Mouse (Mus musculus) intestine, embryonic 16.5 days (tissue): ENCODE measurements around the gene Nipal3. TPM values are rescaled to one million over a fixed set of nuclear protein-coding genes. Genes with fewer than 3 reads are reported as not detected.

ENCODE experiments used
- ATAC-seq: fragments of 200-750 bp; cut with Nextera tagmentation; 2 replicates; pipeline ENCODE4 v1.8.0; 2017; ENCODE audit warnings: moderate TSS enrichment, moderate library complexity
- H3K27ac ChIP-seq: fragments of 300-500 bp; sonication (generic); 2 replicates; pipeline ENCODE4 v1.5.1; 2014; ENCODE audit warnings: mild to moderate bottlenecking, low read length
- H3K27me3 ChIP-seq: fragments of 300-500 bp; sonication (generic); replicated peaks from 2 replicates; pipeline ENCODE4 v1.6.1; 2014; ENCODE audit warnings: low read length, control low read depth, mixed read lengths; ENCODE audit not compliant: control insufficient read depth, insufficient read depth
- H3K36me3 ChIP-seq: fragments of 300-500 bp; sonication (generic); 2 replicates; pipeline ENCODE4 v1.6.1; 2014; ENCODE audit warnings: low read length, control low read depth; ENCODE audit not compliant: control insufficient read depth, insufficient read depth
- H3K4me1 ChIP-seq: fragments of 300-500 bp; sonication (generic); 2 replicates; pipeline ENCODE4 v1.6.1; 2014; ENCODE audit warnings: low read length, control low read depth, mixed read lengths; ENCODE audit not compliant: control insufficient read depth, insufficient read depth
- H3K4me2 ChIP-seq: fragments of 300-500 bp; sonication (generic); 2 replicates; pipeline ENCODE4 v1.6.1; 2014; ENCODE audit warnings: low read depth, low read length, control low read depth
- H3K4me3 ChIP-seq: fragments of 300-500 bp; sonication (generic); 2 replicates; pipeline ENCODE4 v1.5.1; 2014; ENCODE audit warnings: mild to moderate bottlenecking, low read length
- H3K9ac ChIP-seq: fragments of 300-500 bp; sonication (generic); 2 replicates; pipeline ENCODE4 v1.6.1; 2014; ENCODE audit warnings: low read depth, low read length
- H3K9me3 ChIP-seq: fragments of 300-500 bp; sonication (generic); 2 replicates; pipeline ENCODE4 v1.6.1; 2016; ENCODE audit warnings: low read length, control low read depth; ENCODE audit not compliant: control insufficient read depth
- WGBS: fragments of 180-500 bp; shearing (Covaris S2); extraction: QIAGEN DNeasy Blood & Tissue Kit; methylation state at CpG from one replicate; pipeline ENCODE4 v1.1.7; 2014; 5-methylcytosine and 5-hydroxymethylcytosine counted together
- polyA plus RNA-seq: library from polyadenylated mRNA; unstranded; fragments of >200 nt; fragmentation: Nextera tagmentation; extraction: Ambion mirVana; gene quantifications from 2 replicates; pipeline ENCODE4 v1.2.1, GENCODE M21; 2015

Nipal3 gene
- polyA plus RNA-seq, 1 experiment from 2014 or later, result 5.6 TPM

- H3K36me3 ChIP-seq, result no peaks in the 10 kb centered on the region
- peak; percentile 87 for ATAC-seq
- peaks cover 25% of the 10 kb centered on the region for H3K4me1 ChIP-seq
- H3K9me3 ChIP-seq, result no peaks in the 10 kb centered on the region
- 43% methylated on average over 6 of the region's 6 CpGs for WGBS
- H3K4me3 ChIP-seq, result no peak overlapping the region
- no peaks in the 10 kb centered on the region for H3K27me3 ChIP-seq
- H3K27ac ChIP-seq, result peak overlapping the region; percentile 83
- peak overlapping the region; percentile 15; the same call in 1 of the 2 replicates for H3K4me2 ChIP-seq
- H3K9ac ChIP-seq, result peak overlapping the region; percentile 14
These were observed 41.7 kb downstream of the Nipal3 start for GRCm38 (mm10) chr4:135453164-135453563.

GRCm38 (mm10) chr4:135451360-135452015 is 43.4 kb downstream of the Nipal3 start:
- H3K9me3 ChIP-seq, result no peaks in the 10 kb centered on the region
- H3K4me1 ChIP-seq, result peaks cover 25% of the 10 kb centered on the region
- peak overlapping the region; percentile 35 for H3K4me2 ChIP-seq
- 40% methylated on average over 18 of the region's 18 CpGs for WGBS
- no peaks in the 10 kb centered on the region for H3K36me3 ChIP-seq
- peak overlapping the region; percentile 37; the same call in 1 of the 2 replicates for H3K9ac ChIP-seq
- H3K4me3 ChIP-seq, result no peak overlapping the region
- peak overlapping the region; percentile 83 for H3K27ac ChIP-seq
- H3K27me3 ChIP-seq, result no peaks in the 10 kb centered on the region
- ATAC-seq, result no peak

- Histone ChIP-seq H3K9ac (no peak overlapping the region), H3K4me3 (no peak overlapping the region), H3K4me1 (peaks cover 7% of the 10 kb centered on the region), H3K27me3 (no peaks in the 10 kb centered on the region), H3K27ac (no peak overlapping the region), H3K36me3 (no peaks in the 10 kb centered on the region), H3K9me3 (no peaks in the 10 kb centered on the region), H3K4me2 (no peak overlapping the region)
- WGBS, result 75% methylated on average over 5 of the region's 5 CpGs
- no peak for ATAC-seq
These were observed 52.4 kb downstream of the Nipal3 start for GRCm38 (mm10) chr4:135442473-135442872.

DNA sequence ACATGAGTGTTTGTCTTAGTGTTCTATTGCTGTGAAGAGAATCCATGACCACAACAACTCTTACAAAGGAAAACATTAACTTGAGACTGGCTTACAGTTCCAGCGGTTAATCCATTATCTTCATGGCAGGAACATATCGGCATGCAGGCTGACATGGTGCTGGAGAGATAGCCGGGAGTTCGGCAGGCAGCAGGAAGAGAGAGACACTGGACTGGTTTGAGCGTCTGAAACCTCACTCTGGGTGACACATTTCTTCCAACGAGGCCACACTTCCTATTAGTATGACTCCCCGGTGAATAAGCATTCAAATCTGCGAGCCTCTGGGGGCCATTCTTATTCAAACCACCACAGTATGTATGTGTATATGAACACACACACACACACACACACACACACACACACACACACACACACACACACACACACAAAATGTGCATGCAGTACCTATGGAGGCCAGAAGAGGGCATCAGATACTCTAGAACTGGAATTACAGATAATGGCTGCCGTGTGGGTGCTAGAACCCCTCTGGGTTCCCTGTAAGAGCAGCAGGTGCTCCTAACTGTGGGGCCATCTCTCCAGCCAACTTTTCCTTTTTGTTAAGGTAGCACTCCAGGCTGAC is 54.8 kb downstream of the Nipal3 start:
- no peak overlapping the region for H3K4me2 ChIP-seq
- ATAC-seq, result no peak
- H3K36me3 ChIP-seq, result no peaks in the 10 kb centered on the region
- no peaks in the 10 kb centered on the region for H3K27me3 ChIP-seq
- peak overlapping the region; percentile 48; the same call in 1 of the 2 replicates for H3K27ac ChIP-seq
- H3K4me1 ChIP-seq, result peaks cover 8% of the 10 kb centered on the region
- H3K4me3 ChIP-seq, result no peak overlapping the region
- H3K9me3 ChIP-seq, result no peaks in the 10 kb centered on the region
- WGBS, result 44% methylated on average over 9 of the region's 9 CpGs
- H3K9ac ChIP-seq, result no peak overlapping the region

GRCm38 (mm10) chr4:135439188-135439647 is 55.6 kb downstream of the Nipal3 start:
- Histone ChIP-seq H3K27ac (peak overlapping the region; percentile 67), H3K9ac (no peak overlapping the region), H3K27me3 (no peaks in the 10 kb centered on the region), H3K4me1 (peaks cover 14% of the 10 kb centered on the region), H3K4me3 (peak overlapping the region; percentile 6; the same call in 1 of the 2 replicates), H3K9me3 (no peaks in the 10 kb centered on the region), H3K36me3 (no peaks in the 10 kb centered on the region), H3K4me2 (peak overlapping the region; percentile 39)
- peak; percentile 93 for ATAC-seq
- WGBS, result 2% methylated on average over 15 of the region's 15 CpGs

- Histone ChIP-seq H3K4me3 (no peak overlapping the region), H3K9me3 (no peaks in the 10 kb centered on the region), H3K27ac (peak overlapping the region; percentile 56; the same call in 1 of the 2 replicates), H3K36me3 (no peaks in the 10 kb centered on the region), H3K27me3 (no peaks in the 10 kb centered on the region), H3K9ac (no peak overlapping the region), H3K4me2 (no peak overlapping the region), H3K4me1 (peaks cover 19% of the 10 kb centered on the region)
- ATAC-seq, result no peak
These were observed 56.9 kb downstream of the Nipal3 start for GRCm38 (mm10) chr4:135437924-135438323.

DNA sequence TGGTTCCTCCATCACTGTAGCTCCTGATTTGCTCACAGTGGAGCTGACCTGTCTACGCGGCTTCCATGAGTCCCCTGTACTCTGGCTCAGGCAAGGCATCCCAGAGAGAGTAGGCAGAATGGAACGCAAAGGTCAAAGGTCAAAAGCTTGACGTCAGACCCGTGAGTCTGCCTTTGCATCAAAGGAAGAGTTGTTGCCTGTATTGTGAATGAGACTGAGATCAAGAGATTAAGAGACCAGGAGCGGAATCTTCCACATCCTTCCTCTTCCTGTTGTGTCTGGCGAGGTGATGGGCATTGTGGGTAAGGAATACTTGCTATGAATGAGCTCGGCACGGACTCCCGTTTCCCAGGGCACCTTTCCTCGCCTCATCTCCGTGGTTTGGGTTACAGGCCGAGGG is 58.5 kb downstream of the Nipal3 start:
- Histone ChIP-seq H3K4me2 (no peak overlapping the region), H3K9ac (no peak overlapping the region), H3K36me3 (no peaks in the 10 kb centered on the region), H3K4me1 (peaks cover 20% of the 10 kb centered on the region), H3K27ac (no peak overlapping the region), H3K9me3 (no peaks in the 10 kb centered on the region), H3K4me3 (no peak overlapping the region), H3K27me3 (no peaks in the 10 kb centered on the region)
- WGBS, result 59% methylated on average over 13 of the region's 13 CpGs
- ATAC-seq, result no peak

GRCm38 (mm10) chr4:135434395-135434789 is 60.4 kb downstream of the Nipal3 start:
- ATAC-seq, result no peak

DNA sequence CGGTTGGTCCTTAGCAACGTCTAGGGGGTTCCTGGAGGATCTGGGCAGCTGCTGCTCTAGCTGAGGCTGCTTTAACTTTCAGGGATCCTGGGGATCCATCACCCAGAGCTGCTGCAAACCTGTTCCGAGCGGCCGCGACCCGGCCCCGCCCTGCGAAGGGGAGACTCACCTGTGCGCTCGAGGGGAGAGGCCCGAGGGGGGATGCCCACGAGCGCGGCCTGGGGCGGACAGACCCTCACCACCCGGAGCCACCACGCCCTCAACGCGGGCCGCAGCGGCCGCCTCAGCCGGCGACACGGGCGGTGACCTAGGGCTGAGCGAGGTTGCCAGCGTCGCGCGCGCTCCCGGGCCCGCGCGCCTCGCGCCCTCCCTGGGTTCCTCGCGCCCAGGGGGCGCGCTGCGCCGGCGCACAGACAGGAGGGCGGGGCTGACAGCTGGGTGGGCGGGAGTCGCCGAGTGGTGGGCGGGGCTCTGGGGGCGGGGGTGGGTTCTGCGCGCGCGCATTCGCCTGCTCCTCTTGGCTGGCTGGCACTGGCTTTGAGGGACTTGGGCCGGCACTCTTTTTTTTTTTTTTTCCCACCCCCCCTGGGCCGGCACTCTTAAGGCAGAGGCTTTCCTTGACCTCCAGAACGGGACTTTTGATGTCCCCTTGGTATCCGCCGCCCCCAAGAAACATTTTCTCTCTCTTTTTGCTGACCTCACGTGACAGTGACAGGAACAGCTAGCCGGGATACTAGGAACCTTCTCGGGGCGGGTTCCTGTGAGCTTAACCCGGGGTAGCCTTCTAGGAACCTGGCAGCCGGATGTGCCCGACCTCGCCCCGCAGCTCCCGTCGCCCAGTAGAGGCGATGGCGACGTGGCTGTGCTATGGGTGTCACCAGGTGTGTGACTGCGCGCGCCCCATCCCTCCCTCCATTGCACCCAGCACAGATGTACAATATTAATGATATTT is 61.1 kb downstream of the Nipal3 start, which contains the start of gene Rcan3:
TSS of gene Rcan3 (minus strand) at position 411 of the 952 bp plus-strand sequence.
- Histone ChIP-seq H3K4me1 (peaks cover 17% of the 10 kb centered on the region), H3K27me3 (no peaks in the 10 kb centered on the region), H3K27ac (peak within 1 kb of the TSS; percentile 77), H3K4me3 (peak within 1 kb of the TSS; percentile 85), H3K36me3 (no peaks in the 10 kb centered on the region), H3K4me2 (peak within 1 kb of the TSS; percentile 93), H3K9me3 (no peaks in the 10 kb centered on the region), H3K9ac (peak within 1 kb of the TSS; percentile 91)
- ATAC-seq, result peak; percentile 86
- WGBS, result under 1% methylated on average over 73 of the region's 79 CpGs

More at GRCm38 (mm10) chr4:135434395-135434789, 60.4 kb downstream of the Nipal3 start:
- Histone ChIP-seq H3K27me3 (no peaks in the 10 kb centered on the region), H3K36me3 (no peaks in the 10 kb centered on the region), H3K4me1 (peaks cover 17% of the 10 kb centered on the region), H3K4me3 (peak overlapping the region; percentile 85), H3K9me3 (no peaks in the 10 kb centered on the region), H3K27ac (peak overlapping the region; percentile 77), H3K4me2 (peak overlapping the region; percentile 93), H3K9ac (peak overlapping the region; percentile 91)
- WGBS, result 14% methylated on average over 11 of the region's 11 CpGs
